Mouse (Mus musculus): ENCODE results near the gene Zfp408.

- TF ChIP-seq CTCF (IDR thresholded peaks at IDR 0.05; ENCODE audit: low read depth) (no peak), EP300 (IDR thresholded peaks at IDR 0.05; ENCODE audit: low read depth) (no peak)
These were observed 11.4 kb upstream of the Zfp408 start for GRCm38 (mm10) chr2:91660981-91661380.
